Mouse (Mus musculus): ENCODE data around the gene Tma7.

Tma7 gene

GRCm38 (mm10) chr9:109041351-109041750 lies 41.0 kb downstream of the Tma7 start:
- DNase-seq (ENCODE audit: low spot score), result no peak

DNA sequence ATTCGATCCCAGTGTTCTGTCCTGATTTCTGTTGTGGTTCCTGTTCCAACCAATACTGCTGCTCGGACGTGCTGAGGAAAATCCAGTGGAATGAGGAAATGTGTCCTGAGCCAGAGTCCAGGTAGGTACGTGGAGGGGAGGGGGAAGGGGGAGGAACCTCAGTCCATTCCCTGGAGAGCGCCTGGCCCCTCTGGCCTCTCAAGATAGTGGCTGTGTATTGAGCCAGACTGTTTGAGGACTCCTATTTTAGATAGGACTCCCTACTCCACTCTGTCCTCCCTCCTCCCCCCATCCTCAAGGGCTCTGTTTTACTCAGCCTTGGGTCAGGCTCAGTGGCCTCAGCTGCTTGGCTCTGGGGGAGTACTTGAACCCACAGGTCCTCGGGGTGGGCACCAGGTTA lies 41.5 kb downstream of the Tma7 start:
- DNase-seq (ENCODE audit: low spot score), result no peak

DNA sequence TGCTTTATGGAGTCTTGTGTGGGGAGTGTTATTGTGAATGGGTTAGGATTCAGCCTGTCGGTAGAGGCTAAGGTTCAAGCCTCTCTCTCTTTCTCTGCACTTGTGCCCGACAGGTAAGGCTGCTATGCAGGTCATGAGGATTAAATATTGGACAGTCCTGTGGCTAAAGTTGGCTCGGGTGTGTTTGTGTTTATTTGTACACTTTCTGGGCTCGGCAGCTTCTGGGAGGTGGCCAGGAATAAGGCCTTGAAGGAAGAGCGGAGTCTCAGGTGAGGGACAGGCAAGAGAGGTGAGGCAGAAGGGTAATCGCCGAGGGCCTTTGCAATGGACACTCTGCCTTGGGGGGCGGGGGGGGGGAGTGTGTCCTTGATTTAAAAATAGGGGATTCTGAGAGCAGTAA lies 42.2 kb downstream of the Tma7 start:
- no peak for DNase-seq (ENCODE audit: low spot score)

DNA sequence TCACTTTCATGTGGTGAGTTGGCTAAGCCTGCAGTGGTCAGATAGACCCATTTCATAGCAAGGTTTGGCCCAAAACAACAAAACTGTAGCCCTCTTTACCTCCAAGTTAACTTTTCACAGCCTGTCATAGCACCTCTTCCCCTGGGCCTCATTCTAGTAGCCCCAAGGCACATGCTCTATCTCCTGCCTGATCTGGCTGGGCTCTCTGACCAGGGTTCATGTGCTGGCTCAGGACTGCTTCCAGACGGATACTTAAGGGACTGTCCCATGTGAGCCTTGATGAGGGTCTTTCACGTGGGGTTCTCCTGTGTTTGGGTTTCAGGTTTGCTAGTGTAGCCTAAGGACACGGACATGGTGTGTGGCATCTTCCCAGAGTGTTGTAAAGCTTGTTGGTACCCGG lies 42.7 kb downstream of the Tma7 start:
- DNase-seq (ENCODE audit: low spot score), result no peak

DNA sequence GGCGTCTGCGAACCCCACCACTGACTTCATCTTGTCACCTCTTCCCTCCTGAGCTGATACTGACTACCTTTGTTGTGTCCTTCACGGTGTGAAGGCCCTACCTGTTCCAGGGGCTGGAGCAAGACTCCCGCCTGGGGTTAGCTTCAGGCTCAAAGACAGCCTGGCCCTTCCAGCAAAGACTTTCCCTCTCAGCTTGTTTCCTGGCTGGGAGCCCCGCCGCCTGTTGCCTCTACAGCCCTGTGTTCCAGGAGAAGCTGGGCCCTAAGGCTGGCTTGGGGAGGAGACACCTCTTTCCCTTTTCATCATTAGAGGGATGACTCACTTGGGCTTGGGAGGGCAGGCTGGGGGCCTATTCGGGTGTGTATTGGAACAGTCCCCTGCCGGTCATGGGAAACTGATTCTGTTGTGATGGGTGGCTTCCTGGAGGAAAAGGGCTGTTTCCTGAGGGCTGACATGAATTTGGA lies 43.5 kb downstream of the Tma7 start:
- DNase-seq (ENCODE audit: low spot score), result peak; percentile 35

DNA sequence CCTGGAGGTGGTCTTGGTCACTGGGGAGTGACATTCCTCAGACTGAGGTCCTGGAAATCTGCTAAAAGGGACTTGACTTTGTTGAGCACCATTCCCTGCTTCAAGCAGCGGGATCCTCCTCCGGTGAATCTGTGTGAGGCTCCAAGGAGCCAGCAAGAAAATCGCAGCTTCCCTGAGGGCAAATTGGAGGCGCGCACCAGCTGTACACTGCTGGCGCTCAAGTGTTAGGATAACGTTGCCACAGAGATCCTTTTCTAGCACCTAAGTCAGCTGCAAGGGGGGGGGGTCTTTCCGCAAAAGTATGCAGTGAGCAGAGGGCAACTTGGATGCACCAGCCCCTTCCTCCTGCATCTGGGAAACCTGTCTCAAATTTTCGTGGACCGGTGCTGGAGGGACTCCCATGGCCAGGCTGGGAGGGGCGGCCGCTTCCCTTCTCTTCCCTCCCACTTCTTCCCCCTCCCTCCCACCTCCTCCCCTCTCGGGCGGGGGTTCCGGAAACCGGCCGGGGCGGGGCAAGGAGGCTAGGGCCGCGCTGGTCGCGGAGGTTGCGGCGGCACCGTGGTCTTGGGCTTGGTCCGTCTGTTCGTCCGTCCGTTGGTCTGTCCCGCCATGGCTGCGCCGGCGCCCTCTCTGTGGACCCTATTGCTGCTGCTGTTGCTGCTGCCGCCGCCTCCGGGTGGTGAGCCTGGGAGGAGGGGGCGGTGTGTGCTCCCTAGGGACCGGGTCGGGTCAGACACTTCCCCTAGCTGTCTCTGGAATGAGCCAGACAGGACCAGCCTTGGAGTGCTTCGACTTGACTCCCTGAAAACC lies 44.1 kb downstream of the Tma7 start, which contains the start of gene Shisa5:
Gene Shisa5, plus strand, starts transcription at position 480 of the 810 bp plus-strand sequence.
- peak; percentile 75 for DNase-seq (ENCODE audit: low spot score)

- no peak for DNase-seq (ENCODE audit: low spot score)
Measured at GRCm38 (mm10) chr9:109032435-109032834, 50.0 kb downstream of the Tma7 start.

DNA sequence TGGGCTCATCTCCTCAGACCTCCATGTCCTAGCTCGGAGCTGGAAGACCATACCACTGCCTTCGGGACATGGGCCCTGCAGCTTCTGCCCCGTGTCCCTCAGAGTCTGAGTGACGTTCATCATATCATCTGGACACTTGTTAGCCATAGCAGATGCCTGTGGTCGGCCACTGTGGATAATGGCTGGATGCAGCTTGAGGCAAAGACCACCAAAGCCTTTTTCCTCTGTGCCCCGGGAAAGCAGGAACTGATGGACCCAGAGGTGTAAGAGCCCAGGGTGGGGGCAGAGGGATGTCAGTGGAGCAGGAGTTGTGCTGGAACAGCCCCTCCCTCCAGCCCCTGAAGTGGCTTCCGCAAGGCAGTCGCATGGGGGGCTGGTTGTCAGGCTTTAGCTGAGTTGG lies 50.7 kb downstream of the Tma7 start:
- no peak for DNase-seq (ENCODE audit: low spot score)

DNA sequence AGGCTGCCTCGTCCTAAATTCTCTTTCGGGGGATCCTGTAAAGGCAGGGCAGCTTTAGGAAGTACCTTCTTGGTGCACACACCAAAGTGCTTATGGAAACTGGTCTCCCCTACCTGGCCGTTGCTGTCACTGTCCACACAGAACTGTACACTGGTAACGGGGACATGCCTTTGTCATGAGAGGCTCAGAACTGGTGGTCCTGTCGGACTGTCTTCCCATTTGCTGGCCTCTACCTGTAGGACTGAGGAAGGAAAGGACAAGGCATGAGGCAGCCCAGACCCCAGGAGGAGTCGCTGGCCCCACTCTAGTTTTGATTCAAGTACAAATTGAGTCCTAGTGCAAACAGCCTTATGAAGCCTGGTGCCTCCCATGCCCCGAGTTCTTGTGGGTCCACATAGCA lies 51.4 kb downstream of the Tma7 start:
- DNase-seq (ENCODE audit: low spot score), result no peak

GRCm38 (mm10) chr9:109030312-109030711 lies 52.1 kb downstream of the Tma7 start:
- DNase-seq (ENCODE audit: low spot score), result no peak

DNA sequence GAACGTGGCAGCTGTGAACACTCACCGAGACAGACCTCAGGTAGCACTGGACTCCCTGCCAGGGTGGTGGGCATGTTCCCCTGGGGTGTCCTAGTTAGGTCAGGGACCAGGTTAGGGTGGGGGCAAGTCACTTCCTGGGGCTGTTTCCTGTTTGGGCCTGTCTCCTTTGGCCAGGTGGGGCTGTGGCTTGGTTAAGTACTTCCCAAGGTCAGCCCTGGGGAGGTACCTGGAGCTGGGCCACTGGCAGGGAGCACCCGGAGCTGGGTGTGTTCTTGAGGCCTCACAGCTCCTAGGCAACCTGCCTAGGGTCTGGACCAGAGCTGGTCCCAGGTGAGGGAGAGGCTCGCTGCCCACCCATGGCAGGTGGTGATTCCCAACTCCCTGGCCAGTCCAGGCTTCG lies 53.5 kb downstream of the Tma7 start:
- no peak for DNase-seq (ENCODE audit: low spot score)

GRCm38 (mm10) chr9:109028421-109028820 lies 54.0 kb downstream of the Tma7 start:
- DNase-seq (ENCODE audit: low spot score), result no peak

- DNase-seq (ENCODE audit: low spot score), result no peak
Measured at GRCm38 (mm10) chr9:109027521-109027920, 54.9 kb downstream of the Tma7 start.

Measured in MN1 (cell line).